Mouse (Mus musculus) telencephalon, adult 2 months (tissue): ENCODE data around the gene 9130019O22Rik.
"Not testable (repeated sequence)": the region's sequence is repeated elsewhere in the genome, so short reads cannot be mapped to it uniquely, and the experiment has no call there.

Experiments
- DNase-seq: peaks from one replicate; pipeline ENCODE4 v3.0.0-alpha.2; 2011; ENCODE audit warnings: low read depth, low spot score

Gene 9130019O22Rik

GRCm38 (mm10) chr7:127375271-127376245 is 11.4 kb downstream of the 9130019O22Rik start, which contains the start of gene Zfp747:
Gene Zfp747 (minus strand): TSS chr7:127376050.
- DNase-seq, result peak; percentile 91

GRCm38 (mm10) chr7:127371870-127372269 is 15.1 kb downstream of the 9130019O22Rik start:
- not testable (repeated sequence) for DNase-seq

GRCm38 (mm10) chr7:127371213-127371612 is 15.8 kb downstream of the 9130019O22Rik start:
- no peak for DNase-seq

- DNase-seq, result no peak
These were observed 20.7 kb downstream of the 9130019O22Rik start for GRCm38 (mm10) chr7:127366249-127366648.

- DNase-seq, result no peak
These were observed 22.8 kb downstream of the 9130019O22Rik start for GRCm38 (mm10) chr7:127364166-127364565.

GRCm38 (mm10) chr7:127363475-127363921 is 23.5 kb downstream of the 9130019O22Rik start:
- DNase-seq, result no peak

GRCm38 (mm10) chr7:127362418-127362817 is 24.5 kb downstream of the 9130019O22Rik start:
- DNase-seq, result not testable (repeated sequence)

- no peak for DNase-seq
These were observed 25.5 kb downstream of the 9130019O22Rik start for GRCm38 (mm10) chr7:127361449-127361848.

- DNase-seq, result no peak
These were observed 26.7 kb downstream of the 9130019O22Rik start for GRCm38 (mm10) chr7:127360265-127360664.

- no peak for DNase-seq
These were observed 28.5 kb downstream of the 9130019O22Rik start for GRCm38 (mm10) chr7:127358472-127358871.

GRCm38 (mm10) chr7:127357871-127358270 is 29.1 kb downstream of the 9130019O22Rik start:
- DNase-seq, result no peak

- no peak for DNase-seq
These were observed 31.2 kb downstream of the 9130019O22Rik start for GRCm38 (mm10) chr7:127355796-127356195.

- DNase-seq, result no peak
These were observed 35.5 kb downstream of the 9130019O22Rik start for GRCm38 (mm10) chr7:127351230-127352004.

- DNase-seq, result no peak
These were observed 40.3 kb downstream of the 9130019O22Rik start for GRCm38 (mm10) chr7:127346676-127347075.

GRCm38 (mm10) chr7:127345512-127346325 is 41.2 kb downstream of the 9130019O22Rik start, which contains the start of gene Zfp768:
Gene Zfp768 (minus strand): TSS chr7:127345589.
- DNase-seq, result no peak

- DNase-seq, result no peak
These were observed 41.9 kb downstream of the 9130019O22Rik start for GRCm38 (mm10) chr7:127345092-127345491.

- no peak for DNase-seq
These were observed 42.6 kb downstream of the 9130019O22Rik start for GRCm38 (mm10) chr7:127344371-127344770.

- no peak for DNase-seq
These were observed 43.5 kb downstream of the 9130019O22Rik start for GRCm38 (mm10) chr7:127343351-127344019.

- DNase-seq, result no peak
These were observed 44.1 kb downstream of the 9130019O22Rik start for GRCm38 (mm10) chr7:127342888-127343287.

- DNase-seq, result no peak
These were observed 44.6 kb downstream of the 9130019O22Rik start for GRCm38 (mm10) chr7:127342332-127342731.
